Mouse (Mus musculus): ENCODE data around the gene Bclaf3. TPM values are rescaled to one million over a fixed set of nuclear protein-coding genes. Genes with fewer than 3 reads are reported as not detected.
"Not testable (repeated sequence)": the region's sequence is repeated elsewhere in the genome, so short reads cannot be mapped to it uniquely, and the experiment has no call there.

The Bclaf3 gene
- polyA plus RNA-seq (2015; fragmentation: Nextera tagmentation; extraction: Ambion mirVana), result 10.3 and 12.5 TPM in 2 replicates

DNA sequence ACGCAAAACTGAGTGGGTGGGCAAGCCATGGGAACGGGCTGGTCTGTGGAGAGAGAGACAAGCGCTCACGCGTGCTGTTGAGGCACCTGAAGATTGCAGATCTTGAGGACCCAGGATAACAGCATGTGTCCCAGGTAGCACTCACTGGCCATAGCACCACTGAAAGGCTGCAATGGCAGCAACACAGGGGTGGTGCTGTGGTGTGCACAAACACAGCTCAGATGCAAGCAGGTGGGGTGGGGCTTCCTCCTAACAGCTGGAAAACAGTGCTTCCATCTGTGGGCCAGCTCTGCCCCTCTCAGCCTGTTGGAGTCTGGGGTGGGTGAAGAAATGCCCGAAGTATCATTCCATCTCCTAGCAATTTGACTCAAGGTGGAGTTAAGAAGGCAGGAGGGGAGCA is at the start of gene Bclaf3:
TSS of gene Bclaf3 (plus strand) at position 301 of the 400 bp plus-strand sequence.
- Histone ChIP-seq H3K36me3 (no peaks in the 10 kb centered on the region), H3K4me2 (no peak within 1 kb of the TSS), H3K9me3 (replicated peaks) (no peaks in the 10 kb centered on the region), H3K9ac (no peak within 1 kb of the TSS), H3K27ac (no peak within 1 kb of the TSS), H3K4me1 (replicated peaks) (no peaks in the 10 kb centered on the region), H3K4me3 (no peak within 1 kb of the TSS), H3K27me3 (no peaks in the 10 kb centered on the region)
- WGBS, result 74% methylated on average over 6 of the region's 6 CpGs
- ATAC-seq (replicated peaks; ENCODE audit: insufficient number of reproducible peaks, insufficient read depth, low FRiP score, low read depth), result no peak

DNA sequence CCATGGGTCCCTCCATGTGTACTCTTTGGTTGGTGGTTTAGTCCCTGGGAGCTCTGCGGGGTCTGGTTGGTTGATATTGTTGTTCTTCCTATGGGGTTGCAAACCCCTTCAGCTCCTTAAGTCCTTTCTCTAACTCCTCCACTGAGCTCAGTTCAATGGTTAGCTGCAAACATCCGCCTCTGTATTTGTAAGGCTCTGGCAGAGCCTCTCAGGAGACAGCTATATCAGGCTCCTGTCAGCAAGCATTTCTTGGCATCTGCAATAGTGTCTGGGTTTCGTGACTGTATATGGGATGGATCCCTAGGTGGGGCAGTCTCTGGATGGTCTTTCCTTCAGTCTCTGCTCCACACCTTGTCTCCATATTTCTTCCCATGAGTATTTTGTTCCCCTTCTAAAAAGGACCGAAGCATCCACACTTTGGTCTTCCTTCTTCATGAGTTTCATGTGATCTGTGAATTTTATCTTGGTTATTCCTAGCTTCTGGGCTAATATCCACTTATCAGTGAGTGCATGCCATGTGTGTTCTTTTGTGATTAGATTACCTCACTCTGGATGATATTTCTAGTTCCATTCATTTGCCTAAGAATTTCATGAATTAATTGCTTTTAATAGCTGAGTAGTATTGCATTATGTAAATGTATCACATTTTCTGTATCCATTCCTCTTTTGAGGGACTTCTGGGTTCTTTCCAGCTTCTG is 48.1 kb upstream of the Bclaf3 start:
- H3K27ac ChIP-seq; H3K4me3 ChIP-seq; H3K4me1 ChIP-seq (replicated peaks); H3K9me3 ChIP-seq (replicated peaks); H3K4me2 ChIP-seq; H3K9ac ChIP-seq; H3K36me3 ChIP-seq; H3K27me3 ChIP-seq; ATAC-seq (replicated peaks; ENCODE audit: insufficient number of reproducible peaks, insufficient read depth, low FRiP score, low read depth): not testable (repeated sequence)
- WGBS, result 59% methylated on average over 4 of the region's 4 CpGs

- H3K27ac ChIP-seq, result no peak overlapping the region
- no peaks in the 10 kb centered on the region for H3K9me3 ChIP-seq (replicated peaks)
- peaks cover 3% of the 10 kb centered on the region; the same call in 1 of the 2 replicates for H3K27me3 ChIP-seq
- no peak overlapping the region for H3K4me3 ChIP-seq
- H3K4me2 ChIP-seq, result no peak overlapping the region
- no peak for ATAC-seq (replicated peaks; ENCODE audit: insufficient number of reproducible peaks, insufficient read depth, low FRiP score, low read depth)
- no peaks in the 10 kb centered on the region for H3K4me1 ChIP-seq (replicated peaks)
- no peaks in the 10 kb centered on the region for H3K36me3 ChIP-seq
- no peak overlapping the region for H3K9ac ChIP-seq
- WGBS, result 69% methylated on average over 1 of the region's 1 CpGs
Observed at GRCm38 (mm10) chrX:159484247-159484646, 42.2 kb upstream of the Bclaf3 start.

DNA sequence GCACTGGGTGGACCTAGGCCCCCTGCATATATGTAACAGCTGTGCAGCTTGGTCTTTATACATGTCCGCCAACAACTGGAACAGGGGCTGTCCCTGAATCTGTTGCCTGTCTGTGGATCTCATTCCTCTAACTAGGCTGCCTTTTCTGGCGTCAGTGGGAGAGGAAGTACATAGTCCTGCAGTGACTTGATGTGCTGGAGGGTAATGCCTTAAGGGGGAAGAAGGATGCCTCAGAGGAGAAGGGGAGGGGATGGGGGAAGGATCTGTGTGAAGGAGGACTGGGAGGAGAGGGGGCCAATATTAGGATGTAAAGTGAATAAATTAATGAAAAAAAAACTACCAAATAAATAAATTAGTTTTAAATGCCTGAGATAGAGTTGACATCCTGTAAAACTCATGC is 23.3 kb upstream of the Bclaf3 start:
- H3K36me3 ChIP-seq, result no peaks in the 10 kb centered on the region
- no peak overlapping the region for H3K4me3 ChIP-seq
- H3K9me3 ChIP-seq (replicated peaks), result no peaks in the 10 kb centered on the region
- H3K27ac ChIP-seq, result no peak overlapping the region
- ATAC-seq (replicated peaks; ENCODE audit: insufficient number of reproducible peaks, insufficient read depth, low FRiP score, low read depth), result no peak
- WGBS, result 36% methylated on average over 2 of the region's 2 CpGs
- no peak overlapping the region for H3K9ac ChIP-seq
- no peaks in the 10 kb centered on the region for H3K4me1 ChIP-seq (replicated peaks)
- H3K4me2 ChIP-seq, result no peak overlapping the region
- H3K27me3 ChIP-seq, result no peaks in the 10 kb centered on the region

- H3K27me3 ChIP-seq, result no peaks in the 10 kb centered on the region
- no peak overlapping the region for H3K9ac ChIP-seq
- H3K36me3 ChIP-seq, result no peaks in the 10 kb centered on the region
- ATAC-seq (replicated peaks; ENCODE audit: insufficient number of reproducible peaks, insufficient read depth, low FRiP score, low read depth), result no peak
- WGBS, result 60% methylated on average over 19 of the region's 19 CpGs
- H3K4me1 ChIP-seq (replicated peaks), result no peaks in the 10 kb centered on the region
- no peaks in the 10 kb centered on the region for H3K9me3 ChIP-seq (replicated peaks)
- no peak overlapping the region for H3K4me2 ChIP-seq
- no peak overlapping the region for H3K27ac ChIP-seq
- H3K4me3 ChIP-seq, result no peak overlapping the region
Observed at GRCm38 (mm10) chrX:159508331-159509036, 18.0 kb upstream of the Bclaf3 start.

- Histone ChIP-seq H3K9ac (no peak overlapping the region), H3K27me3 (no peaks in the 10 kb centered on the region), H3K36me3 (no peaks in the 10 kb centered on the region), H3K4me3 (no peak overlapping the region), H3K27ac (no peak overlapping the region), H3K4me1 (replicated peaks) (no peaks in the 10 kb centered on the region), H3K9me3 (replicated peaks) (no peaks in the 10 kb centered on the region), H3K4me2 (no peak overlapping the region)
- WGBS, result 66% methylated on average over 4 of the region's 4 CpGs
- ATAC-seq (replicated peaks; ENCODE audit: insufficient number of reproducible peaks, insufficient read depth, low FRiP score, low read depth), result no peak
Observed at GRCm38 (mm10) chrX:159509042-159509441, 17.4 kb upstream of the Bclaf3 start.

DNA sequence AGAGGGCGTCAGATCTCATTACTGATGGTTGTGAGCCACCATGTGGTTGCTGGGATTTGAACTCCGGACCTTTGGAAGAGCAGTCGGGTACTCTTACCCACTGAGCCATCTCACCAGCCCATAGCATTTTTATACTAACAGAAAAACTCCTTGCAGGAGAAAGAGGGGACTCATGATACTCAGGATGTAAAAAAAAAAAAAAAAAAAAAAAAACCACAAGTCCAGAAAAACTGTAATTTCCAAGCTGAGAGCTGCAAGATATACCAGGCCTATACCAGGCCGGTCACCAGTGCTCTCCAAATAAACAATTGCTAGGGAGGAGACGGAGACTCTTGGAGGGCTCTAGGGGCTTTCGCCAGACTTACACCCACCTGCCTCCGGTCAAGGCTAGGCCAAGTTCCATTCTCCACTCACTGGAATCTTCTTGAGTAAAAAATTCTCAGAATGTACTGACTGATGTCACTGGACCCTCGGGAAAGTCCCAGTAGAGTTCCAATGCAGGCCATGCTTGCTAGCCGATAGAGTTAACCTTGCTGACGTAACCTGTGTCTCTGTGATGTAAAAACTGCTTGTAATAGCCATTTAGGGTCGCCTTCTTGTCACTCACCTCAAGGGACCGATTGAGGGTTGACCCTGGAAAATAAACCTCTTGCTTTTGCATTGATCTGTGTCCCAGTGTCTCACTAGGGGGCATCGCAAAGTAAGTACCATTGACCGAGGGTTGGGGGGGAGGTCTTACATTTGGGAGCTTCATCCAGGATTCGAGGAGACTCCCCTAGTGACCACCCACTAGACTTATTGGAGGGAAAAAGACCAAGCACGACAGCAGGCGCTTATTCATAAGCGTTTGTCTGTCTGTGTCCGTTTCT is 16.4 kb upstream of the Bclaf3 start:
- H3K4me2 ChIP-seq, result no peak overlapping the region
- H3K4me1 ChIP-seq (replicated peaks), result no peaks in the 10 kb centered on the region
- H3K27me3 ChIP-seq, result no peaks in the 10 kb centered on the region
- H3K9ac ChIP-seq, result no peak overlapping the region
- H3K4me3 ChIP-seq, result no peak overlapping the region
- no peaks in the 10 kb centered on the region for H3K36me3 ChIP-seq
- 73% methylated on average over 19 of the region's 19 CpGs for WGBS
- no peak overlapping the region for H3K27ac ChIP-seq
- no peaks in the 10 kb centered on the region for H3K9me3 ChIP-seq (replicated peaks)
- no peak for ATAC-seq (replicated peaks; ENCODE audit: insufficient number of reproducible peaks, insufficient read depth, low FRiP score, low read depth)

DNA sequence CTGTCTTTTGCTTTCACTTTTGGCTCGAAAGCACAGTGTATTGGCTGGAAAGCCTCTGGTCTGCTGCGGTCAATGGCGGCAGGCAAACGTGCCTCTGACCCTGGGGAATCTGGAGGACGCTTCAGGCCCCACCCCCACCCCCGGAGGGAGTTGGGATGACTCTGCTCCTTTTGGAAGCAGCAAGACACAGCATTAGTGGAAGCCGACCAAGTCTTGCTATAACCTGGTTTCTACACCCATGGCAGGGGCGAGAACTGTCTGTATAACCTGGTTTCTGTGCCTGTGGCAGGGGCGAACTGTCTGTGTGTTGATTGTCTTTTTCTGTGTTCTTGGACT is 15.8 kb upstream of the Bclaf3 start:
- ATAC-seq (replicated peaks; ENCODE audit: insufficient number of reproducible peaks, insufficient read depth, low FRiP score, low read depth), result no peak
- H3K4me1 ChIP-seq (replicated peaks), result no peaks in the 10 kb centered on the region
- H3K27ac ChIP-seq, result no peak overlapping the region
- H3K9me3 ChIP-seq (replicated peaks), result no peaks in the 10 kb centered on the region
- 70% methylated on average over 9 of the region's 9 CpGs for WGBS
- H3K36me3 ChIP-seq, result no peaks in the 10 kb centered on the region
- H3K4me3 ChIP-seq, result no peak overlapping the region
- no peak overlapping the region for H3K9ac ChIP-seq
- no peak overlapping the region for H3K4me2 ChIP-seq
- H3K27me3 ChIP-seq, result no peaks in the 10 kb centered on the region

DNA sequence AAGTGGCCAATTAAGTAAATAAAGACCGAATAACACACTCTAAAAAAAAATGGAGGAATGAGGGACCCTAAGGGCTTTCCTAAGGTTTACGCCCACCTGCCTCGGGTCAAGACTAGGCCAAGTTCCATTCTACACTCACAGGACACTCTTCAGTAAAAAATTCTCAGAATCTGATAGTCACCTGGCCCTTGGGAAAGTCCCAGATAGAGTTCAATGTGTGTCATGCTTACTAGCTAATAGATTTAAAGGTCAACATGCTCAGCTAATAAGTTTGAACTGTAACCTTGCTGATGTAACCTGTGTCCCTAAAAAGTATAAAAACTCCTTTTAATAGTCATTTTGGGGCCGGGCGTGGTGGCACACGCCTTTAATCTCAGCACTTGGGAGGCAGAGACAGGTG is 10.9 kb upstream of the Bclaf3 start:
- WGBS, result 83% methylated on average over 6 of the region's 6 CpGs
- Histone ChIP-seq H3K4me3 (no peak overlapping the region), H3K9me3 (replicated peaks) (no peaks in the 10 kb centered on the region), H3K27ac (no peak overlapping the region), H3K4me2 (no peak overlapping the region), H3K36me3 (no peaks in the 10 kb centered on the region), H3K27me3 (no peaks in the 10 kb centered on the region), H3K4me1 (replicated peaks) (no peaks in the 10 kb centered on the region), H3K9ac (no peak overlapping the region)
- ATAC-seq (replicated peaks; ENCODE audit: insufficient number of reproducible peaks, insufficient read depth, low FRiP score, low read depth), result no peak

- WGBS, result 71% methylated on average over 3 of the region's 3 CpGs
- no peak overlapping the region for H3K27ac ChIP-seq
- H3K4me3 ChIP-seq, result no peak overlapping the region
- H3K36me3 ChIP-seq, result no peaks in the 10 kb centered on the region
- H3K9me3 ChIP-seq (replicated peaks), result no peaks in the 10 kb centered on the region
- no peaks in the 10 kb centered on the region for H3K27me3 ChIP-seq
- H3K4me1 ChIP-seq (replicated peaks), result no peaks in the 10 kb centered on the region
- ATAC-seq (replicated peaks; ENCODE audit: insufficient number of reproducible peaks, insufficient read depth, low FRiP score, low read depth), result no peak
- no peak overlapping the region for H3K9ac ChIP-seq
- no peak overlapping the region for H3K4me2 ChIP-seq
Observed at GRCm38 (mm10) chrX:159521780-159522179, 4.7 kb upstream of the Bclaf3 start.

GRCm38 (mm10) chrX:159522651-159523050 is 3.8 kb upstream of the Bclaf3 start:
- Histone ChIP-seq H3K36me3 (no peaks in the 10 kb centered on the region), H3K4me2 (no peak overlapping the region), H3K27me3 (no peaks in the 10 kb centered on the region), H3K9me3 (replicated peaks) (no peaks in the 10 kb centered on the region), H3K27ac (no peak overlapping the region), H3K9ac (no peak overlapping the region), H3K4me1 (replicated peaks) (no peaks in the 10 kb centered on the region), H3K4me3 (no peak overlapping the region)
- ATAC-seq (replicated peaks; ENCODE audit: insufficient number of reproducible peaks, insufficient read depth, low FRiP score, low read depth), result no peak
- 79% methylated on average over 4 of the region's 4 CpGs for WGBS
